Mouse (Mus musculus) embryonic facial prominence, embryonic 14.5 days (tissue): ENCODE results near the gene Pik3r2. TPM values are rescaled to one million over a fixed set of nuclear protein-coding genes. Genes with fewer than 3 reads are reported as not detected.
A peak's percentile ranks its signal among the peaks of the same experiment; 100 is the strongest.

Source experiments
- ATAC-seq: fragments of 200-750 bp; cut with Nextera tagmentation; 2 replicates; pipeline ENCODE4 v1.8.0; 2017; ENCODE audit warnings: low read depth, moderate number of reproducible peaks, moderate TSS enrichment
- DNase-seq: peaks from one replicate; pipeline ENCODE4 v3.0.0-alpha.2; 2015; ENCODE audit warnings: low spot score
- H3K27ac ChIP-seq: fragments of 300-500 bp; sonication (generic); replicated peaks from 2 replicates; pipeline ENCODE4 v1.5.1; 2014; ENCODE audit warnings: low read depth, mild to moderate bottlenecking, low read length, moderate library complexity
- H3K27me3 ChIP-seq: fragments of 300-500 bp; sonication (generic); replicated peaks from 2 replicates; pipeline ENCODE4 v1.6.1; 2014; ENCODE audit warnings: low read length; ENCODE audit not compliant: control insufficient read depth, insufficient read depth
- H3K36me3 ChIP-seq: fragments of 300-500 bp; sonication (generic); 2 replicates; pipeline ENCODE4 v1.6.1; 2014; ENCODE audit warnings: low read length, mixed read lengths; ENCODE audit not compliant: control insufficient read depth, insufficient read depth
- H3K4me1 ChIP-seq: fragments of 300-500 bp; sonication (generic); 2 replicates; pipeline ENCODE4 v1.6.1; 2014; ENCODE audit warnings: antibody characterized with exemption, low read length; ENCODE audit not compliant: control insufficient read depth, insufficient read depth
- H3K4me2 ChIP-seq: fragments of 300-500 bp; sonication (generic); 2 replicates; pipeline ENCODE4 v1.6.1; 2014; ENCODE audit warnings: low read depth, mild to moderate bottlenecking, low read length, moderate library complexity, mixed read lengths
- H3K4me3 ChIP-seq: fragments of 300-500 bp; sonication (generic); 2 replicates; pipeline ENCODE4 v1.5.1; 2014; ENCODE audit warnings: low read depth, mild to moderate bottlenecking, low read length
- H3K9ac ChIP-seq: fragments of 300-500 bp; sonication (generic); 2 replicates; pipeline ENCODE4 v1.6.1; 2014; ENCODE audit warnings: low read depth, mild to moderate bottlenecking, low read length, moderate library complexity, mixed read lengths
- H3K9me3 ChIP-seq: fragments of 300-500 bp; sonication (generic); 2 replicates; pipeline ENCODE4 v1.6.1; 2016; ENCODE audit warnings: low read length; ENCODE audit not compliant: control insufficient read depth
- WGBS: fragments of 180-500 bp; shearing (Covaris S2); extraction: QIAGEN DNeasy Blood & Tissue Kit; methylation state at CpG from one replicate; pipeline ENCODE4 v1.1.7; 2014; 5-methylcytosine and 5-hydroxymethylcytosine counted together
- polyA plus RNA-seq: library from polyadenylated mRNA; unstranded; fragments of >200 nt; fragmentation: Nextera tagmentation; extraction: Ambion mirVana; gene quantifications from 2 replicates; pipeline ENCODE4 v1.2.1, GENCODE M21; 2014

Gene Pik3r2
- polyA plus RNA-seq, 1 experiment from 2014 or later, result 61.5 TPM

- no peaks in the 10 kb centered on the region for H3K36me3 ChIP-seq
- H3K27ac ChIP-seq, result no peak overlapping the region
- no peaks in the 10 kb centered on the region for H3K9me3 ChIP-seq
- H3K27me3 ChIP-seq, result peaks cover 67% of the 10 kb centered on the region
- DNase-seq (no peak), ATAC-seq (no peak)
- 85% methylated on average over 18 of the region's 18 CpGs for WGBS
- no peak overlapping the region for H3K4me3 ChIP-seq
- H3K9ac ChIP-seq, result no peak overlapping the region
- no peak overlapping the region for H3K4me2 ChIP-seq
- H3K4me1 ChIP-seq, result peaks cover 6% of the 10 kb centered on the region; the same call in 1 of the 2 replicates
These were observed 29.2 kb downstream of the Pik3r2 start for GRCm38 (mm10) chr8:70747211-70747890.

- 0 out of 2 replicates have a peak, but pooled peaks cover 3% of the 10 kb centered on the region for H3K4me1 ChIP-seq
- no peaks in the 10 kb centered on the region for H3K36me3 ChIP-seq
- ATAC-seq (no peak), DNase-seq (no peak)
- WGBS, result 60% methylated on average over 9 of the region's 9 CpGs
- H3K9me3 ChIP-seq, result no peaks in the 10 kb centered on the region
- no peak overlapping the region for H3K4me2 ChIP-seq
- H3K4me3 ChIP-seq, result no peak overlapping the region
- H3K27me3 ChIP-seq, result peaks cover 72% of the 10 kb centered on the region
- H3K27ac ChIP-seq, result no peak overlapping the region
- no peak overlapping the region for H3K9ac ChIP-seq
These were observed 29.8 kb downstream of the Pik3r2 start for GRCm38 (mm10) chr8:70746676-70747075.

GRCm38 (mm10) chr8:70745691-70746220 lies 30.8 kb downstream of the Pik3r2 start:
- H3K9ac ChIP-seq, result no peak overlapping the region
- H3K4me2 ChIP-seq, result no peak overlapping the region
- peaks cover 79% of the 10 kb centered on the region for H3K27me3 ChIP-seq
- no peak overlapping the region for H3K27ac ChIP-seq
- DNase-seq (no peak), ATAC-seq (no peak)
- 50% methylated on average over 13 of the region's 19 CpGs for WGBS
- H3K4me3 ChIP-seq, result no peak overlapping the region
- H3K4me1 ChIP-seq, result 0 out of 2 replicates have a peak, but pooled peaks cover 3% of the 10 kb centered on the region
- no peaks in the 10 kb centered on the region for H3K9me3 ChIP-seq
- H3K36me3 ChIP-seq, result no peaks in the 10 kb centered on the region

GRCm38 (mm10) chr8:70744806-70745205 lies 31.7 kb downstream of the Pik3r2 start:
- DNase-seq, result no peak
- 0 out of 2 replicates have a peak, but pooled peaks cover 3% of the 10 kb centered on the region for H3K4me1 ChIP-seq
- peaks cover 84% of the 10 kb centered on the region for H3K27me3 ChIP-seq
- H3K4me3 ChIP-seq, result no peak overlapping the region
- H3K27ac ChIP-seq, result no peak overlapping the region
- H3K9ac ChIP-seq, result no peak overlapping the region
- no peak overlapping the region for H3K4me2 ChIP-seq
- WGBS, result 56% methylated on average over 11 of the region's 11 CpGs
- H3K9me3 ChIP-seq, result no peaks in the 10 kb centered on the region
- H3K36me3 ChIP-seq, result no peaks in the 10 kb centered on the region
- no peak for ATAC-seq

DNA sequence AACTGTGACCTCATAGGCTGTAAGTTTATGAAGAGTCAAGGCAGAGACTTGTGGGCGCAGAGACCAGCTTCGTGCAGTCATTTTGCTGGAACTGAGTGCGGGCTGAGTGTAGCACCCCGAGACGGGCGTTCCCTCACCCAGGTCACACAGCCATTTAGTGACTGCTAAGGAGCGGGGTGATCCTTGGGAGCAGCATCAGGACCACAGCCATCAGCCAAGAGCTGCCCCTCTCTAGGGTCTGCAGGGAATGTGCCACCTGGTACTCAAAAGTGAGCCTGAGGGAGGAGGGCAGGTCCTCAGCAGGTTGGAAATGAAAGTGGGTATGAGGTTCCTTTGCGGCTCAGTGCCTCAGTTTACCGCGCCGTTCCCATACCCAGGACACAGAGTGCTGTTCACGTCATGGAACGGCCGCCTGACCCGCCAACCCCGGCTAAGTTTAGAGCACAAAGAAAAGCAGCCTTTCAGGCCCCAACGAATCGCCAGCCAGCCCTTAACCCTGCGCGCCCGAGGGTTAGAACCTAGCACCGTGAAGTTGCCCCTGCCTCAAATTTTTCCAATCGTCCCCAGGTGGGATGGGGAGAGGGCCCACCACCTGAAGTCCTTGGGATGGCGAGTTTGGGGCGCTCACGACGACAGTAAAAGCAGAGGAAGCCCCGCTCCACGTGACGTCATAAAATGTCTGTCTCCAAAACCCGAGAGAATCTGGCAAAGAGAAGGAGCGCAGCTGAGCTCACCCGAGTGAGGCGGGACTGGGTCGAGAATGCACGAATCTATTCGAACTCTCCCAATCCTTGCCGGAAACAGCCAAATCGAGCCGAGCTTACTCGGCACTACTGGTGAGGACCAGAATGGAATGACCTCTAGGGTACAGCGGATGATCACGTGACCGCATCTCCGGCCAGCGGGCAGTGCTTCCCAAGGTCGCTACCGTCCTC lies 32.6 kb downstream of the Pik3r2 start:
- DNase-seq (peak; percentile 50), ATAC-seq (peak; percentile 16; the same call in 1 of the 2 replicates)
- Histone ChIP-seq H3K27ac (no peak overlapping the region), H3K27me3 (peaks cover 78% of the 10 kb centered on the region), H3K36me3 (no peaks in the 10 kb centered on the region), H3K9me3 (no peaks in the 10 kb centered on the region), H3K9ac (peak overlapping the region; percentile 55), H3K4me3 (peak overlapping the region; percentile 36), H3K4me2 (peak overlapping the region; percentile 59), H3K4me1 (0 out of 2 replicates have a peak, but pooled peaks cover 3% of the 10 kb centered on the region)
- WGBS, result 4% methylated on average over 47 of the region's 48 CpGs

DNA sequence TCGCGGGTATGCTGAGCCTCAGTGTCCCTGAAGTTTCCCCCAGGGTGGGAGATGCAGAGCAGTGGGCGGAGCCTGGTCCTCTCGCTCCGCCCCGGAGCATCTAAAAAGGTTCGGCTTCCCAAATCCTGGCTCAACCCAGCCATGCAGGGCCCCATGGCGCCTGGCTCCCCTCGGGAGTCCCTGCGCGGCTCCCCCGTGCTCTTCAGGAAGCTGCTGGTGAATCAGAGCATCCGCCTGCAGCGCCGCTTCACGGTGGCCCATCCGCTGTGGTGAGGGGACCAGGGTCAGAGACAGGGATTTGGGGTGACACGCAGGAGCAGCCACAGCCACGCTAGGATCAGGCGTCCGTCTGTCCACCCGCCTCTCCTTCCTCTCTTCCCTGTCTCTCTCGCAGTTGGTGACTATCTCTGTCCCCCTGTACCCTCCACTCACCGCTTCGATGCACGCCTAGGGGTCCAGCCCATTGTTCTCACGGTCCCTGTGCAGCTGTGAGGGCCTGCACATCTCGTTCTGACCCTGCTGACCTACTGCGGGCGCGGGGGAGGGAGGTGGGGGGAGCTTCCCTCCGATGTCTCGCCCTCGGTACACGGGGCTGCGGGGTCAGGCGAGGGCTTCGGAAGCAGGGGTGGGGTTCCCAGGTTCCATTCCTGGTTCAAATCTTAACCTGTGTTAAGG lies 33.4 kb downstream of the Pik3r2 start:
- Histone ChIP-seq H3K4me3 (peak overlapping the region; percentile 36), H3K9me3 (no peaks in the 10 kb centered on the region), H3K4me1 (0 out of 2 replicates have a peak, but pooled peaks cover 3% of the 10 kb centered on the region), H3K27me3 (peaks cover 71% of the 10 kb centered on the region), H3K9ac (0 out of 2 replicates have a peak overlapping the region, but pooled peaks have one; percentile 5), H3K27ac (no peak overlapping the region), H3K4me2 (peak overlapping the region; percentile 59), H3K36me3 (no peaks in the 10 kb centered on the region)
- WGBS, result 3% methylated on average over 28 of the region's 38 CpGs
- DNase-seq (no peak), ATAC-seq (no peak)

- Histone ChIP-seq H3K36me3 (no peaks in the 10 kb centered on the region), H3K4me2 (no peak overlapping the region), H3K9ac (no peak overlapping the region), H3K27ac (no peak overlapping the region), H3K4me3 (no peak overlapping the region), H3K4me1 (0 out of 2 replicates have a peak, but pooled peaks cover 3% of the 10 kb centered on the region), H3K27me3 (peaks cover 65% of the 10 kb centered on the region), H3K9me3 (no peaks in the 10 kb centered on the region)
- 56% methylated on average over 11 of the region's 11 CpGs for WGBS
- ATAC-seq (no peak), DNase-seq (no peak)
These were observed 34.3 kb downstream of the Pik3r2 start for GRCm38 (mm10) chr8:70742176-70742575.

DNA sequence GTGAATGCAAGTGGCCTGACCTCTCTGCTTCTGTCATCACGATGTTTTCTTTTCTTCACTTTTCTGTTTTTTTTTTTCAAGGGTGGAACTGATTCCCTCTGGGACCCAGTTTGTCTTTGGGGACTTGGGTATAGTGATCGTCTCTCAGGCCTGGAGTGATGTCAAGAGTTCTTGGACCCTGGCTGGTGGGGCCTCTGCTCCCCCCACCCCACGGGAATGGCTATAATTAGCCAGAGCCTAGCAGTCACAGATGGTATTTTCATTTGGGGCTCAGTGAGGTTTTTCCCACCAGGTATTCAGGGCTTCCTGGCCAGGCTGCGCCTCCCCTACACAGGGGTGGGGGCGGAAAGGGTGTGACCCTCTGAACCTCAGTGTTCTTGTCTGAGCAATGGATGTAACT lies 34.9 kb downstream of the Pik3r2 start:
- Histone ChIP-seq H3K4me2 (no peak overlapping the region), H3K27me3 (peaks cover 59% of the 10 kb centered on the region)
- no peak for ATAC-seq

More for the DNA sequence above, 34.9 kb downstream of the Pik3r2 start:
- no peak overlapping the region for H3K9ac ChIP-seq
- WGBS, result 44% methylated on average over 5 of the region's 5 CpGs
- H3K4me1 ChIP-seq, result 0 out of 2 replicates have a peak, but pooled peaks cover 3% of the 10 kb centered on the region
- no peak overlapping the region for H3K27ac ChIP-seq
- no peak overlapping the region for H3K4me3 ChIP-seq
- H3K9me3 ChIP-seq, result no peaks in the 10 kb centered on the region
- H3K36me3 ChIP-seq, result no peaks in the 10 kb centered on the region
- DNase-seq, result no peak
